Mouse (Mus musculus) kidney, embryonic 14.5 days (tissue): ENCODE measurements at regions not wholly inside any gene's neighbourhood (a gene's known extent, or its start where the extent isn't known, plus 50 kb on each side); places are given as distances from the start of the nearest gene placed in this dataset.

Experiments used
- ATAC-seq: fragments of 200-750 bp; cut with Nextera tagmentation; 2 replicates; pipeline ENCODE4 v1.8.0; 2017; ENCODE audit warnings: moderate number of reproducible peaks, mild to moderate bottlenecking, moderate TSS enrichment, moderate library complexity; ENCODE audit not compliant: low FRiP score, low TSS enrichment
- H3K27ac ChIP-seq: fragments of 300-500 bp; sonication (generic); 2 replicates; pipeline ENCODE4 v1.5.1; 2014; ENCODE audit warnings: low read depth, mild to moderate bottlenecking, low read length, moderate library complexity, mixed read lengths
- H3K27me3 ChIP-seq: fragments of 300-500 bp; sonication (generic); 2 replicates; pipeline ENCODE4 v1.6.1; 2014; ENCODE audit warnings: mild to moderate bottlenecking, low read length; ENCODE audit not compliant: control insufficient read depth, insufficient read depth
- H3K36me3 ChIP-seq: fragments of 300-500 bp; sonication (generic); 2 replicates; pipeline ENCODE4 v1.6.1; 2014; ENCODE audit warnings: low read length, mixed read lengths; ENCODE audit not compliant: control insufficient read depth, insufficient read depth
- H3K4me1 ChIP-seq: fragments of 300-500 bp; sonication (generic); 2 replicates; pipeline ENCODE4 v1.6.1; 2014; ENCODE audit warnings: low read length, mixed read lengths; ENCODE audit not compliant: control insufficient read depth, insufficient read depth
- H3K4me2 ChIP-seq: fragments of 300-500 bp; sonication (generic); replicated peaks from 2 replicates; pipeline ENCODE4 v1.6.1; 2014; ENCODE audit warnings: low read depth, mild to moderate bottlenecking, low read length
- H3K4me3 ChIP-seq: fragments of 300-500 bp; sonication (generic); 2 replicates; pipeline ENCODE4 v1.5.1; 2014; ENCODE audit warnings: mild to moderate bottlenecking, low read length
- H3K9ac ChIP-seq: fragments of 300-500 bp; sonication (generic); 2 replicates; pipeline ENCODE4 v1.6.1; 2014; ENCODE audit warnings: low read depth, mild to moderate bottlenecking, low read length, moderate library complexity
- H3K9me3 ChIP-seq: fragments of 300-500 bp; sonication (generic); 2 replicates; pipeline ENCODE4 v1.6.1; 2016; ENCODE audit warnings: low read length; ENCODE audit not compliant: control insufficient read depth
- WGBS: fragments of 180-500 bp; shearing (Covaris S2); extraction: QIAGEN DNeasy Blood & Tissue Kit; methylation state at CpG from one replicate; pipeline ENCODE4 v1.1.7; 2014; 5-methylcytosine and 5-hydroxymethylcytosine counted together

DNA sequence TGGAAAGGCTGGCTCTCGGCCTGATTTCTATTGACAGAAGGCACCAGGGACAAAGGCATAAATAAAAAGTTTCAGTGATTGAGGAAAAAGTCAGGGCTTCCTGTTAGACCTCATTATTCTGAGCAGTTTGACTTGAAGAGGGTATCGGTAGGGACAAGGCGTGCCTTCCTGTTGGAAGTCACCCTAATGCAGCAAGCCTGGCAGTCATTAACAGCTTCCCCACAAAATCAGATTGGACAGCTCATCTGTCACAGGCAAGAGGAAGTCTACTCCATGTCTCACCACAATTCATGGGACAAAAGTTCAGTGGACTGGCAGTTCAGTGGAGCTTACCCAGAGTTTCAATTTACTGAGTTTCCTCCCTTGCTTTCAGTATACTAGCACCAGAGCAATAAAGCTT lies 715.5 kb downstream of the Fam181b start:
- no peak overlapping the region for H3K4me2 ChIP-seq

DNA sequence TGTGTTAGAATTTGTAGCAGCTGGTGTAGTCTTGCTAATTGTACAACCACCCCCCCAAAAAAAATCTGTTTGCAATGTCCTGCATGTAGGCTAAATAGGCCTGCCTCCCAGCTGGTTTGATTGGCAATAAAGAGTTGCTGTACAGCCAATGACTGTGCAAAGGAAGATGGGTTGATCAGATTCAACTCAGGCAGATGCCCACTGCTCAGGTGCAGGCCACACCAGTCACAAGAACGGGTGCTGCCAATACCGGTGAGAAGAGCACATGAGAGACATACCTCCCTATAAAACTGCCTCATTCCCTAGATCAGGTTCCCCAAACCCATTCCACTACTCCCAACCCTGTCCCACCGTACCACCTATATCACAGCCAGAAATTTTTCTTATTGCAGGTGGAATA lies 756.0 kb downstream of the Fam181b start:
- Histone ChIP-seq H3K9me3 (no peaks in the 10 kb centered on the region), H3K27me3 (no peaks in the 10 kb centered on the region), H3K36me3 (no peaks in the 10 kb centered on the region), H3K4me3 (no peak overlapping the region), H3K27ac (no peak overlapping the region), H3K4me1 (no peaks in the 10 kb centered on the region), H3K9ac (no peak overlapping the region), H3K4me2 (no peak overlapping the region)
- ATAC-seq = no peak
- WGBS = 69% methylated on average over 3 of the region's 3 CpGs

More for the DNA sequence above, 715.5 kb downstream of the Fam181b start:
- no peaks in the 10 kb centered on the region for H3K36me3 ChIP-seq
- WGBS = 30% methylated on average over 3 of the region's 3 CpGs
- H3K9me3 ChIP-seq = no peaks in the 10 kb centered on the region
- H3K9ac ChIP-seq = no peak overlapping the region
- H3K4me3 ChIP-seq = no peak overlapping the region
- no peaks in the 10 kb centered on the region for H3K4me1 ChIP-seq
- no peak overlapping the region for H3K27ac ChIP-seq
- no peaks in the 10 kb centered on the region for H3K27me3 ChIP-seq
- ATAC-seq = no peak; the same call in 1 of the 2 replicates

DNA sequence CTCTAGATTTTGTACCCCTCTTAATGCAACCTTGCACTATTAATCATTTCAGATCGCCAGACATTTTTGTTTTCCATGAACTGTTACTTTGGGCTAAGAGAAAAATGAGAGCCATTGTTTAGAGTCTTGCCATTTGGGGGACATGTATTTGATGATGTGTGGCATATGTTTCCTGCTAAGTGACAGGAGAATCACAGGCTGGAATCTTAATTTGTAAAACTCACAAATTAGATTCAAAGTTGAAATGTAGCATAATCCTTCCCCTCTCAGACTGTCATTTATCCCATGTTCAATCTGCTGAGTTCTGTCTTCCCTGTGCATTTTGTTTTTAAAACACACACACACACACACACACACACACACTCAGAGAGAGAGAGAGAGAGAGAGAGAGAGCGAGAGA lies 756.5 kb downstream of the Fam181b start:
- 63% methylated on average over 2 of the region's 2 CpGs for WGBS
- no peak for ATAC-seq

GRCm38 (mm10) chr7:93855025-93855424 lies 775.4 kb downstream of the Fam181b start:
- H3K4me1 ChIP-seq = no peaks in the 10 kb centered on the region
- no peak overlapping the region for H3K9ac ChIP-seq
- WGBS = 79% methylated on average over 6 of the region's 6 CpGs
- no peaks in the 10 kb centered on the region for H3K27me3 ChIP-seq
- no peak for ATAC-seq
- no peaks in the 10 kb centered on the region for H3K9me3 ChIP-seq
- no peak overlapping the region for H3K27ac ChIP-seq
- no peak overlapping the region for H3K4me2 ChIP-seq
- no peaks in the 10 kb centered on the region for H3K36me3 ChIP-seq
- H3K4me3 ChIP-seq = no peak overlapping the region

More for the DNA sequence above, 756.5 kb downstream of the Fam181b start:
- H3K9ac ChIP-seq = no peak overlapping the region
- H3K4me2 ChIP-seq = no peak overlapping the region
- H3K27ac ChIP-seq = no peak overlapping the region
- no peak overlapping the region for H3K4me3 ChIP-seq
- H3K27me3 ChIP-seq = no peaks in the 10 kb centered on the region
- H3K4me1 ChIP-seq = no peaks in the 10 kb centered on the region
- no peaks in the 10 kb centered on the region for H3K36me3 ChIP-seq
- H3K9me3 ChIP-seq = no peaks in the 10 kb centered on the region

DNA sequence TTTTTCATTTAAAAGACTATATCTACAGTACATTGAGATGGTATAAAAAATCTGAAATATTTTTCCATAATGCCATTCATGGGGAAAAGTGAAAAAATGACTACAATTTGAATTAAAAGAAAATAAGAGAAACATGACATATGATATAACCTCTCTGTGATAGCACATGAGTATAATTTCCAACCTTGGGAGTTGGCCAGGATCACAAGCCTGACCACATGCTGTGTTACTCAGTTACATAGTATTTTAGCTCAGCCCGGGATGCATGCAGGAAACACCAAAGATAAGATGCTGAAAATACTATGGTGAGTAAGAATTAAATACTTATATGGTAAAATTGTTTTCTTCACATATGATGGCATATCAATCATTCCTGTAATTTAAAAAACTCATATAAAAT lies 814.0 kb downstream of the Fam181b start:
- 88% methylated on average over 1 of the region's 1 CpGs for WGBS
- no peaks in the 10 kb centered on the region for H3K4me1 ChIP-seq

GRCm38 (mm10) chr7:93896921-93897320 lies 817.3 kb downstream of the Fam181b start:
- H3K4me2 ChIP-seq = no peak overlapping the region
- H3K27me3 ChIP-seq = no peaks in the 10 kb centered on the region
- H3K4me1 ChIP-seq = no peaks in the 10 kb centered on the region
- H3K36me3 ChIP-seq = no peaks in the 10 kb centered on the region
- H3K9me3 ChIP-seq = no peaks in the 10 kb centered on the region
- ATAC-seq = no peak
- no peak overlapping the region for H3K27ac ChIP-seq
- no peak overlapping the region for H3K4me3 ChIP-seq
- no peak overlapping the region for H3K9ac ChIP-seq

More for the DNA sequence above, 814.0 kb downstream of the Fam181b start:
- H3K4me3 ChIP-seq = no peak overlapping the region
- no peak for ATAC-seq
- no peaks in the 10 kb centered on the region for H3K9me3 ChIP-seq
- no peak overlapping the region for H3K9ac ChIP-seq
- no peaks in the 10 kb centered on the region for H3K36me3 ChIP-seq
- H3K27ac ChIP-seq = no peak overlapping the region
- no peaks in the 10 kb centered on the region for H3K27me3 ChIP-seq
- H3K4me2 ChIP-seq = no peak overlapping the region

GRCm38 (mm10) chr7:93902770-93903169 lies 823.1 kb downstream of the Fam181b start:
- H3K9me3 ChIP-seq = no peaks in the 10 kb centered on the region
- 59% methylated on average over 2 of the region's 2 CpGs for WGBS
- H3K27me3 ChIP-seq = no peaks in the 10 kb centered on the region
- H3K4me1 ChIP-seq = no peaks in the 10 kb centered on the region
- ATAC-seq = no peak; the same call in 1 of the 2 replicates
- H3K27ac ChIP-seq = no peak overlapping the region
- no peak overlapping the region for H3K4me3 ChIP-seq
- no peak overlapping the region for H3K9ac ChIP-seq
- H3K4me2 ChIP-seq = no peak overlapping the region
- H3K36me3 ChIP-seq = no peaks in the 10 kb centered on the region

DNA sequence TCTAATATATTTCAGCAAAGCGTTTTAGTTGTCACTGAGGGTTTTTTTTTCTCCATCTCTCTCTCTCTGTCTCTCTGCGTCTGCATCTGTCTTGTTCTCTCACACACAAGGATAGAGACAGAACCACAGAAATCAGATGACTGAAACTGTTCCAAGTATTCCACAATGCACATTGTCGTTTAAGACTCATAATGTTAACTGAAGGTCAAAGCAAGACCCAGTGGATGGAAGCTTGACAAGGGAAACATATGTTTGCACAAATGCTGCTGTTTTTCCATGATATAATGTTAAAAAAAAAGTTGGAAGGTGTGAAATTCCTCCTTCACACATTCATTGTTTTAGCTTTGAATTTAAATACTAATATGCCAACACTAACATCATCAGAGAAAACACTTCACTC lies 857.3 kb downstream of the Fam181b start:
- no peak overlapping the region for H3K4me2 ChIP-seq
- no peaks in the 10 kb centered on the region for H3K36me3 ChIP-seq
- no peaks in the 10 kb centered on the region for H3K27me3 ChIP-seq
- H3K4me3 ChIP-seq = no peak overlapping the region
- H3K27ac ChIP-seq = no peak overlapping the region
- no peaks in the 10 kb centered on the region for H3K4me1 ChIP-seq
- H3K9me3 ChIP-seq = no peaks in the 10 kb centered on the region
- H3K9ac ChIP-seq = no peak overlapping the region
- WGBS = 82% methylated on average over 3 of the region's 3 CpGs
- ATAC-seq = no peak

DNA sequence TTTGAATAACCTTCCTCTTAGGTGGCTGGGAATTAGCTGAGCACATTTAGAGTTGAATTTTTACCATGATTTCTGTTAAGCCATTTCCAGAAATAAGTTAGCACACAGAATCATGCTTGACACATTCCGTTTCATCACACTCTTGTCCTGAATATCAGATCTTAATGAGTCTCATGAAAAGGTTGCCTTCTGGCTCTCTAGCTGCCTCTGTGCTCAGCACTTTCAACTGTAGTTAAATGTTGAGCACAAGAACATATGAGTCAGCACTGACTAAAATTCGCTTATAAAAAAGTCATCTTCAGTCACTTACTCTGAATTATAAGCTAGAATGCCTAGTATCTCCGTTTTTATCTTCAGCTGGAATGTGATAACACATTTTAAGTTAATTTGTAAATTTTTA lies 902.4 kb downstream of the Fam181b start:
- Histone ChIP-seq H3K36me3 (no peaks in the 10 kb centered on the region), H3K4me3 (no peak overlapping the region), H3K27me3 (no peaks in the 10 kb centered on the region), H3K4me1 (no peaks in the 10 kb centered on the region), H3K4me2 (no peak overlapping the region), H3K9ac (no peak overlapping the region), H3K9me3 (no peaks in the 10 kb centered on the region), H3K27ac (no peak overlapping the region)
- 70% methylated on average over 3 of the region's 3 CpGs for WGBS
- ATAC-seq = no peak

GRCm38 (mm10) chr7:94002780-94003179 lies 923.1 kb downstream of the Fam181b start:
- Histone ChIP-seq H3K4me1 (no peaks in the 10 kb centered on the region), H3K9me3 (no peaks in the 10 kb centered on the region), H3K4me3 (no peak overlapping the region), H3K27ac (no peak overlapping the region), H3K9ac (no peak overlapping the region), H3K36me3 (no peaks in the 10 kb centered on the region), H3K27me3 (no peaks in the 10 kb centered on the region), H3K4me2 (no peak overlapping the region)
- ATAC-seq = no peak
- WGBS = 73% methylated on average over 1 of the region's 1 CpGs
